ENCODE assay signal across 18 mouse cellular contexts in the genomic region with DNA sequence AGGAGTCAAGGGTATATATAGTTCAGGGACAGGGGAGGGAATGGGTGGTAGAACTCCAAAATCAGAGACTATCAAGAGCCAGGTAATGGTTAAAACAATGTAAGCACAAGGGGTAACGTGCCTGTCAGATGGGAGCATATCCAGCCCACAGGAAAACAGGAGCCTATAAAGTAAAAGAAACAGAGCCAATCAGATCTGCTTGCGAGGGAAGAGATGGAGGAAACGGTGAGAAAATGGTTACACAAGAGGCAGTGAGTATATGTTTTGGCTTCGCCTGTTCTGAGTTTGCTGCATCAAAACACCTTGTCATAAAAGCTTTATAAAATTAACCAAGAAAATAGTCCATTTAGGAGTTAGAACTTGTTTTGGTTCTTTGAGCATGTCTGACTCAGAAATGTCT.
"Had no signal": no experiment of that assay in that cellular context is flagged by ENCODE, and none has a peak within 500 bp of the region (broad histone marks: within the 10 kb centered on the region; RNA-seq: fewer than 3 reads in every experiment).

No protein-coding gene starts in this region.

- H3K27me3 ChIP-seq: kidney, embryonic 15.5 days; limb, embryonic 12.5 days; limb, embryonic 15.5 days; midbrain, embryonic 15.5 days; neural tube, embryonic 15.5 days had no signal

- H3K9me3 ChIP-seq: kidney, embryonic 15.5 days; limb, embryonic 12.5 days; limb, embryonic 15.5 days; midbrain, embryonic 12.5 days; midbrain, embryonic 15.5 days; neural tube, embryonic 12.5 days; neural tube, embryonic 15.5 days had no signal

- ATAC-seq: liver, postnatal 0 days; midbrain, embryonic 15.5 days had no signal

- DNase-seq: kidney, adult 8-10 months; kidney, postnatal 10 days; kidney, postnatal 36 days; left cerebral cortex, postnatal 4 days; liver, postnatal 0 days; lung, embryonic 14.5 days; thymus, adult 18-20 months; thymus, postnatal 36 days had no signal

- H3K4me2 ChIP-seq: kidney, embryonic 15.5 days; limb, embryonic 12.5 days; limb, embryonic 15.5 days; liver, embryonic 11.5 days; lung, embryonic 14.5 days; midbrain, embryonic 12.5 days; midbrain, embryonic 15.5 days; neural tube, embryonic 12.5 days; neural tube, embryonic 15.5 days had no signal

- H3K9ac ChIP-seq: kidney, embryonic 15.5 days; limb, embryonic 12.5 days; limb, embryonic 15.5 days; liver, embryonic 14.5 days; liver, postnatal 0 days; lung, embryonic 14.5 days; midbrain, embryonic 12.5 days; midbrain, embryonic 15.5 days; neural tube, embryonic 12.5 days; neural tube, embryonic 15.5 days had no signal

- H3K27ac ChIP-seq: kidney, embryonic 15.5 days; limb, embryonic 12.5 days; limb, embryonic 15.5 days; liver, embryonic 14.5 days; macrophage; midbrain, embryonic 12.5 days; midbrain, embryonic 15.5 days; neural tube, embryonic 12.5 days; neural tube, embryonic 15.5 days had no signal

- H3K4me3 ChIP-seq: kidney, embryonic 15.5 days; limb, embryonic 12.5 days; limb, embryonic 15.5 days; midbrain, embryonic 12.5 days; midbrain, embryonic 15.5 days; neural tube, embryonic 12.5 days; neural tube, embryonic 15.5 days had no signal

- H3K36me3 ChIP-seq: kidney, embryonic 15.5 days; limb, embryonic 12.5 days; limb, embryonic 15.5 days; midbrain, embryonic 12.5 days; midbrain, embryonic 15.5 days; neural tube, embryonic 12.5 days; neural tube, embryonic 15.5 days had no signal
